ENCODE assay signal across 9 mouse cellular contexts in genomic region chr7:19443344-19443743, GRCm38 (mm10). TPM values are rescaled to one million over a fixed set of nuclear protein-coding genes. Genes with fewer than 3 reads are reported as not detected.
DNase-seq lines count a peak whose midpoint lies in the region; ATAC-seq lines count a peak whose summit lies in the region.
"Had no signal": no experiment of that assay in that cellular context is flagged by ENCODE, and none has a peak within 500 bp of the region (broad histone marks: within the 10 kb centered on the region; RNA-seq: fewer than 3 reads in every experiment).

No protein-coding gene starts in this region.

- peak; percentile 76 for DNase-seq in adipocyte (ENCODE audit: low spot score)
- peak; percentile 95 to 99 for DNase-seq in cerebellum, postnatal 10 days
- peak; percentile 82 to 87 for DNase-seq in frontal cortex, postnatal 36 days (ENCODE audit: low spot score in 2 of 2)
- peak; percentile 97 for DNase-seq in intestine, embryonic 14.5 days (ENCODE audit: low spot score)
- DNase-seq in left cerebral cortex, postnatal 10 days (ENCODE audit: extremely low spot score in 1 of 2, low spot score in 2 of 2), result peak; percentile 78 to 80
- peak; percentile 74 for DNase-seq in midbrain, embryonic 10.5 days (ENCODE audit: low spot score)
- DNase-seq in right cerebral cortex, postnatal 14 days, result peak; percentile 89
- peak; percentile 65 to 88 for DNase-seq in urinary bladder, postnatal 4 days (ENCODE audit: low spot score in 2 of 2)

- H3K4me3 ChIP-seq in intestine, embryonic 14.5 days (ENCODE audit: low read depth, low read length), result no peak overlapping the region
- no peak overlapping the region for H3K4me3 ChIP-seq in midbrain, embryonic 10.5 days
- H3K4me3 ChIP-seq: liver, embryonic 15.5 days had no signal

- 44% methylated on average over 3 of the region's 3 CpGs for WGBS in intestine, embryonic 14.5 days
- 40% methylated on average over 3 of the region's 3 CpGs for WGBS in midbrain, embryonic 10.5 days

- peaks cover 71% of the 10 kb centered on the region for H3K36me3 ChIP-seq in intestine, embryonic 14.5 days (ENCODE audit: control insufficient read depth, insufficient read depth, low read length)
- H3K36me3 ChIP-seq in midbrain, embryonic 10.5 days, result peaks cover 92% of the 10 kb centered on the region

- no peak; the same call in 1 of the 2 replicates for ATAC-seq in intestine, embryonic 14.5 days (replicated peaks; ENCODE audit: low FRiP score, low TSS enrichment, low read depth)

- no peak overlapping the region for H3K27ac ChIP-seq in intestine, embryonic 14.5 days (ENCODE audit: low read depth)
- no peak overlapping the region for H3K27ac ChIP-seq in midbrain, embryonic 10.5 days (replicated peaks)
- H3K27ac ChIP-seq: liver, embryonic 15.5 days had no signal

- H3K27me3 ChIP-seq in intestine, embryonic 14.5 days (replicated peaks; ENCODE audit: control insufficient read depth, insufficient read depth, low read length), result no peaks in the 10 kb centered on the region
- H3K27me3 ChIP-seq in midbrain, embryonic 10.5 days (ENCODE audit: low read depth, poor library complexity, severe bottlenecking), result no peaks in the 10 kb centered on the region
- H3K27me3 ChIP-seq: liver, embryonic 15.5 days had no signal

- intact Hi-C loops in left cerebral cortex, postnatal 10 days (cut with DNase I), result no loop called here

- H3K4me1 ChIP-seq in intestine, embryonic 14.5 days (replicated peaks; ENCODE audit: control insufficient read depth, insufficient read depth, low read length), result no peaks in the 10 kb centered on the region
- no peaks in the 10 kb centered on the region for H3K4me1 ChIP-seq in midbrain, embryonic 10.5 days

- no peaks in the 10 kb centered on the region for H3K9me3 ChIP-seq in intestine, embryonic 14.5 days (ENCODE audit: control insufficient read depth, low read length)
- no peaks in the 10 kb centered on the region for H3K9me3 ChIP-seq in midbrain, embryonic 10.5 days (replicated peaks)
- H3K9me3 ChIP-seq: liver, embryonic 15.5 days had no signal

- H3K9ac ChIP-seq in intestine, embryonic 14.5 days (ENCODE audit: low read length), result no peak overlapping the region
- H3K9ac ChIP-seq: liver, embryonic 15.5 days had no signal

- H3K4me2 ChIP-seq in intestine, embryonic 14.5 days (ENCODE audit: low read length), result no peak overlapping the region
- H3K4me2 ChIP-seq: liver, embryonic 15.5 days had no signal

RNA-seq across cellular contexts. Expression of gene Mark4, which starts 15.3 kb away (rescaled TPM):
- 7.5 and 8.5 TPM in 2 replicates for polyA plus RNA-seq in intestine, embryonic 14.5 days (2014; fragmentation: Nextera tagmentation; extraction: Ambion mirVana)
- total RNA-seq in left cerebral cortex, postnatal 10 days (2021), result 100 to 1,000 TPM; 110 to 115 TPM
- polyA plus RNA-seq in midbrain, embryonic 10.5 days (2016; fragmentation: Nextera tagmentation; extraction: Ambion mirVana), result 8.0 and 8.4 TPM in 2 replicates

RNA-seq across cellular contexts. Expression of gene Exoc3l2, which starts 19.8 kb away (rescaled TPM):
- 0.76 and 0.90 TPM in 2 replicates for polyA plus RNA-seq in intestine, embryonic 14.5 days (2014; fragmentation: Nextera tagmentation; extraction: Ambion mirVana)
- 1 to 10 TPM in 1 of 2 experiments, under 1 TPM in 1; 0.69 to 1.4 TPM for total RNA-seq in left cerebral cortex, postnatal 10 days (2021)
- polyA plus RNA-seq in midbrain, embryonic 10.5 days (2016; fragmentation: Nextera tagmentation; extraction: Ambion mirVana), result 0.75 and 0.81 TPM in 2 replicates

RNA-seq across cellular contexts. Expression of gene Ckm, which starts 38.8 kb away (rescaled TPM):
- 0.60 and 1.1 TPM in 2 replicates for polyA plus RNA-seq in intestine, embryonic 14.5 days (2014; fragmentation: Nextera tagmentation; extraction: Ambion mirVana)
- 1 to 10 TPM in 1 of 2 experiments, under 1 TPM in 1; 0.57 to 1.0 TPM for total RNA-seq in left cerebral cortex, postnatal 10 days (2021)
- polyA plus RNA-seq in midbrain, embryonic 10.5 days (2016; fragmentation: Nextera tagmentation; extraction: Ambion mirVana), result not detected in 2 replicates

RNA-seq across cellular contexts. Expression of gene Klc3, which starts 39.4 kb away (rescaled TPM):
- 2.4 and 3.4 TPM in 2 replicates for polyA plus RNA-seq in intestine, embryonic 14.5 days (2014; fragmentation: Nextera tagmentation; extraction: Ambion mirVana)
- total RNA-seq in left cerebral cortex, postnatal 10 days (2021), result 1 to 10 TPM in 1 of 2 experiments, under 1 TPM in 1; 0.93 to 1.2 TPM
- polyA plus RNA-seq in midbrain, embryonic 10.5 days (2016; fragmentation: Nextera tagmentation; extraction: Ambion mirVana), result 2.3 and 3.0 TPM in 2 replicates
